Mouse (Mus musculus) limb, embryonic 13.5 days (tissue): Measurements from ENCODE around the gene Inpp1. TPM values are rescaled to one million over a fixed set of nuclear protein-coding genes. Genes with fewer than 3 reads are reported as not detected.

Experiments
- ATAC-seq: fragments of 200-750 bp; cut with Nextera tagmentation; 2 replicates; pipeline ENCODE4 v1.8.0; 2017; ENCODE audit warnings: low read depth, moderate number of reproducible peaks, moderate TSS enrichment; ENCODE audit not compliant: low FRiP score
- H3K27ac ChIP-seq: fragments of 300-500 bp; sonication (generic); 2 replicates; pipeline ENCODE4 v1.5.1; 2015; ENCODE audit warnings: inconsistent platforms, mild to moderate bottlenecking, moderate library complexity
- H3K27me3 ChIP-seq: fragments of 300-500 bp; sonication (generic); 2 replicates; pipeline ENCODE4 v1.6.1; 2015; ENCODE audit warnings: mild to moderate bottlenecking, inconsistent platforms
- H3K36me3 ChIP-seq: fragments of 300-500 bp; sonication (generic); 2 replicates; pipeline ENCODE4 v1.6.1; 2015; ENCODE audit warnings: inconsistent platforms, mild to moderate bottlenecking, moderate library complexity
- H3K4me1 ChIP-seq: fragments of 300-500 bp; sonication (generic); 2 replicates; pipeline ENCODE4 v1.6.1; 2015; ENCODE audit warnings: inconsistent platforms
- H3K4me2 ChIP-seq: fragments of 300-500 bp; sonication (generic); replicated peaks from 2 replicates; pipeline ENCODE4 v1.6.1; 2015; ENCODE audit warnings: inconsistent platforms, mild to moderate bottlenecking, moderate library complexity
- H3K4me3 ChIP-seq: fragments of 300-500 bp; sonication (generic); 2 replicates; pipeline ENCODE4 v1.5.1; 2015; ENCODE audit warnings: moderate library complexity, mild to moderate bottlenecking, inconsistent platforms
- H3K9ac ChIP-seq: fragments of 300-500 bp; sonication (generic); 2 replicates; pipeline ENCODE4 v1.6.1; 2015; ENCODE audit warnings: mild to moderate bottlenecking, inconsistent platforms
- H3K9me3 ChIP-seq: fragments of 300-500 bp; sonication (generic); 2 replicates; pipeline ENCODE4 v1.6.1; 2016; ENCODE audit warnings: inconsistent platforms
- WGBS: fragments of 180-500 bp; shearing (Covaris S2); methylation state at CpG from one replicate; pipeline ENCODE4 v1.1.7; 2015; 5-methylcytosine and 5-hydroxymethylcytosine counted together
- polyA plus RNA-seq: library from polyadenylated mRNA; unstranded; fragments of >200 nt; fragmentation: Nextera tagmentation; extraction: Ambion mirVana; gene quantifications from 2 replicates; pipeline ENCODE4 v1.2.1, GENCODE M21; 2015

The Inpp1 gene
- polyA plus RNA-seq, 1 experiment from 2014 or later, result 27.7 TPM

- WGBS, result 80% methylated on average over 7 of the region's 7 CpGs
- Histone ChIP-seq H3K9me3 (no peaks in the 10 kb centered on the region), H3K9ac (no peak overlapping the region), H3K4me1 (no peaks in the 10 kb centered on the region), H3K27me3 (no peaks in the 10 kb centered on the region), H3K4me2 (no peak overlapping the region), H3K36me3 (no peaks in the 10 kb centered on the region), H3K27ac (no peak overlapping the region), H3K4me3 (no peak overlapping the region)
- no peak for ATAC-seq
Measured at GRCm38 (mm10) chr1:52765176-52766111, 52.0 kb downstream of the Inpp1 start.

GRCm38 (mm10) chr1:52763894-52764809 is 53.3 kb downstream of the Inpp1 start:
- no peak overlapping the region for H3K9ac ChIP-seq
- ATAC-seq, result no peak
- no peaks in the 10 kb centered on the region for H3K4me1 ChIP-seq
- H3K4me3 ChIP-seq, result no peak overlapping the region
- 68% methylated on average over 4 of the region's 4 CpGs for WGBS
- H3K27me3 ChIP-seq, result no peaks in the 10 kb centered on the region
- no peak overlapping the region for H3K4me2 ChIP-seq
- H3K27ac ChIP-seq, result no peak overlapping the region
- H3K9me3 ChIP-seq, result no peaks in the 10 kb centered on the region
- no peaks in the 10 kb centered on the region for H3K36me3 ChIP-seq

- Histone ChIP-seq H3K27me3 (no peaks in the 10 kb centered on the region), H3K9me3 (no peaks in the 10 kb centered on the region), H3K4me3 (no peak overlapping the region), H3K4me1 (no peaks in the 10 kb centered on the region), H3K36me3 (no peaks in the 10 kb centered on the region), H3K27ac (no peak overlapping the region), H3K4me2 (no peak overlapping the region), H3K9ac (no peak overlapping the region)
- ATAC-seq, result no peak
- WGBS, result 91% methylated on average over 1 of the region's 1 CpGs
Measured at GRCm38 (mm10) chr1:52758174-52758573, 59.3 kb downstream of the Inpp1 start.

GRCm38 (mm10) chr1:52754331-52754730 is 63.2 kb downstream of the Inpp1 start:
- no peak for ATAC-seq
- H3K36me3 ChIP-seq, result no peaks in the 10 kb centered on the region
- H3K9me3 ChIP-seq, result no peaks in the 10 kb centered on the region
- no peak overlapping the region for H3K9ac ChIP-seq
- 93% methylated on average over 1 of the region's 1 CpGs for WGBS
- H3K4me2 ChIP-seq, result no peak overlapping the region
- no peaks in the 10 kb centered on the region for H3K27me3 ChIP-seq
- no peak overlapping the region for H3K4me3 ChIP-seq
- no peaks in the 10 kb centered on the region for H3K4me1 ChIP-seq
- H3K27ac ChIP-seq, result no peak overlapping the region

- Histone ChIP-seq H3K36me3 (no peaks in the 10 kb centered on the region), H3K4me2 (no peak overlapping the region), H3K4me3 (no peak overlapping the region), H3K27me3 (no peaks in the 10 kb centered on the region), H3K9ac (no peak overlapping the region), H3K27ac (no peak overlapping the region), H3K4me1 (no peaks in the 10 kb centered on the region), H3K9me3 (no peaks in the 10 kb centered on the region)
- no peak for ATAC-seq
- 85% methylated on average over 2 of the region's 2 CpGs for WGBS
Measured at GRCm38 (mm10) chr1:52753828-52754227, 63.7 kb downstream of the Inpp1 start.

GRCm38 (mm10) chr1:52752706-52753105 is 64.8 kb downstream of the Inpp1 start:
- Histone ChIP-seq H3K4me1 (no peaks in the 10 kb centered on the region), H3K4me3 (no peak overlapping the region), H3K27me3 (no peaks in the 10 kb centered on the region), H3K9me3 (no peaks in the 10 kb centered on the region), H3K36me3 (no peaks in the 10 kb centered on the region), H3K27ac (no peak overlapping the region), H3K9ac (no peak overlapping the region), H3K4me2 (no peak overlapping the region)
- WGBS, result 74% methylated on average over 3 of the region's 3 CpGs
- no peak for ATAC-seq

- no peaks in the 10 kb centered on the region for H3K27me3 ChIP-seq
- ATAC-seq, result no peak
- no peaks in the 10 kb centered on the region for H3K36me3 ChIP-seq
- H3K4me1 ChIP-seq, result no peaks in the 10 kb centered on the region
- H3K4me3 ChIP-seq, result no peak overlapping the region
- 85% methylated on average over 1 of the region's 1 CpGs for WGBS
- H3K9ac ChIP-seq, result no peak overlapping the region
- no peaks in the 10 kb centered on the region for H3K9me3 ChIP-seq
- H3K27ac ChIP-seq, result no peak overlapping the region
- H3K4me2 ChIP-seq, result no peak overlapping the region
Measured at GRCm38 (mm10) chr1:52751634-52752033, 65.9 kb downstream of the Inpp1 start.

GRCm38 (mm10) chr1:52749978-52750377 is 67.5 kb downstream of the Inpp1 start:
- no peaks in the 10 kb centered on the region for H3K9me3 ChIP-seq
- WGBS, result 82% methylated on average over 1 of the region's 1 CpGs
- no peaks in the 10 kb centered on the region for H3K27me3 ChIP-seq
- H3K4me2 ChIP-seq, result no peak overlapping the region
- H3K36me3 ChIP-seq, result no peaks in the 10 kb centered on the region
- no peaks in the 10 kb centered on the region for H3K4me1 ChIP-seq
- ATAC-seq, result no peak
- H3K9ac ChIP-seq, result no peak overlapping the region
- H3K27ac ChIP-seq, result no peak overlapping the region
- H3K4me3 ChIP-seq, result no peak overlapping the region

GRCm38 (mm10) chr1:52748260-52748659 is 69.2 kb downstream of the Inpp1 start:
- no peak for ATAC-seq
- 19% methylated on average over 3 of the region's 3 CpGs for WGBS
- H3K9ac ChIP-seq, result no peak overlapping the region
- H3K4me1 ChIP-seq, result no peaks in the 10 kb centered on the region
- no peaks in the 10 kb centered on the region for H3K9me3 ChIP-seq
- H3K27me3 ChIP-seq, result no peaks in the 10 kb centered on the region
- H3K4me2 ChIP-seq, result no peak overlapping the region
- H3K36me3 ChIP-seq, result no peaks in the 10 kb centered on the region
- H3K4me3 ChIP-seq, result no peak overlapping the region
- H3K27ac ChIP-seq, result no peak overlapping the region

GRCm38 (mm10) chr1:52742567-52742966 is 74.9 kb downstream of the Inpp1 start:
- WGBS, result 66% methylated on average over 5 of the region's 5 CpGs
- H3K36me3 ChIP-seq, result no peaks in the 10 kb centered on the region
- H3K27ac ChIP-seq, result no peak overlapping the region
- ATAC-seq, result no peak
- H3K27me3 ChIP-seq, result no peaks in the 10 kb centered on the region
- no peak overlapping the region for H3K9ac ChIP-seq
- H3K4me3 ChIP-seq, result no peak overlapping the region
- H3K9me3 ChIP-seq, result no peaks in the 10 kb centered on the region
- H3K4me1 ChIP-seq, result no peaks in the 10 kb centered on the region
- H3K4me2 ChIP-seq, result no peak overlapping the region
